Mouse (Mus musculus) thymus, adult 2 months (tissue): Measurements from ENCODE around the gene Cdipt.

ENCODE experiments used
- CTCF ChIP-seq: fragments of 200-500 bp; IDR thresholded peaks from 2 replicates; pipeline ENCODE4 v1.5.1; 2012; ENCODE audit warnings: mild to moderate bottlenecking, control low read depth, low read length, moderate library complexity, borderline replicate concordance; ENCODE audit not compliant: control insufficient read depth, poor library complexity, insufficient read depth; ENCODE audit errors: extremely low read depth
- POLR2A ChIP-seq: fragments of 200-500 bp; IDR thresholded peaks from 2 replicates; pipeline ENCODE4 v1.6.1; 2012; ENCODE audit warnings: mild to moderate bottlenecking, low read length, control low read depth, moderate library complexity; ENCODE audit not compliant: control insufficient read depth, poor library complexity, insufficient read depth; ENCODE audit errors: extremely low read depth

DNA sequence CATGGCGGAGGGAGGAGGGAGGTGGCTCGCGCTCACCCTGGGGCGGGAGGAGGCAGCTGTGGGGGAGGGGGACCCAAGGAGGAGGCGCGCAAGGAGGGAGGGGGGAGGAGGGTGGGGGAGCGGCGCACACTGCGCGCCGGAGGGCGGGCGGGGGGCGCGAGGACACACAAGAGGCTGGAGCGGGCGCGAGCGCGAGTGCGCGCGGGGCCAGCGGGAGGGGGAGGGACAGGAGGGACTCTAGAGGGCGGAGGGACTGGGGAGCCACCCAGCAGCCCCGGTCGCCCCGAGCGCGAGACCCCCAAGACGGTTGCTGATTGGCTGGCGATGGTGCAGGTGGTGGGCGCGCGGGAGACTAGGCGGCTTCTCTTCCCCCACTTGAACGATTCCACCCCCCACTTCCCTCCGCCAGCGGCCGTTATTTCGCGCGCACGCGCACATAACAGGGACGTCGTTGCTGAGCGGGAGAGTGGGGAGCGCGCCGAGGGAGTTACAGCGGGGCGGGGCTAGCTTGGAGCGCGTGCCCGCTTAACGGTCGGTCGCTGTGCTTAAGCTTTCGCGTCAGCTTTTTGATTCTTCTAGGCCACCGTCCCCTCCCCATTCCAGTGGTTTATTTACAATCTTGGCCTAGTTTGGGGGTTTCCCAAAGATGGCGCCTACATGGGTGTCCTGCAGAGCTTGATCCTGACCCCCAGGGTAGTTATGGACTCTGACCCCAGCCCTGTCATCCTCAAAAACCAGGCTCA is 51.4 kb downstream of the Cdipt start, which contains the start of gene Maz:
- TF ChIP-seq POLR2A: peak; percentile 43
- TF ChIP-seq CTCF: peak; percentile 57; the same call in 1 of the 2 replicates
